Mouse (Mus musculus) gastrocnemius, postnatal 10 days (tissue): ENCODE measurements around the gene Klf12. TPM values are rescaled to one million over a fixed set of nuclear protein-coding genes. Genes with fewer than 3 reads are reported as not detected.

ENCODE experiments used
- DNase-seq: peaks from one replicate; pipeline ENCODE4 v3.0.0; 2021; ENCODE audit warnings: mixed read lengths
- total RNA-seq, 2 experiments: library from RNA; stranded (reverse); gene quantifications; 2 replicates each; pipeline ENCODE4 v1.2.3; 2021

Gene Klf12
- total RNA-seq, 2 experiments from 2014 or later, result 11.8 to 14.2 TPM

DNA sequence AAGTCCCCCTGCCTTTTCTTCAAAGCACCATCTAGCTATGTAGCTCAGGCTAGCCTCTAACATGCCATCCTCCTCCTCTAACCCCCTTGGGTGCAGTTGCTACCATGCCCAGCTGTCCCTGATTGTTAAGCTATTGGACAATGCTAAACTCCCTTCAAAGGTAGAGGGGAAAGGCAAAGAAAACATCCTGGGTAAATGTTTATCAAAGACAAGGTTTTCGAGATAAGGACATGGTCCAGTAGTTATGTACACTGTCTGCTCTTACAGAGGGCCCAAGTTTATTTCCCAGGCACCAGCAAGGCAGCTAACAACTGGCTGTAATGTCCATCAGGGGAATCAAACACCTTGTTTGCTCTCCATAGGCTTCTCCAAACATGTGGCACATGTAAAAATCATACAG, 53.1 kb downstream of the Klf12 start:
- DNase-seq, result no peak

- no peak for DNase-seq
Observed at GRCm38 (mm10) chr14:100228120-100228519, 56.4 kb downstream of the Klf12 start.

DNA sequence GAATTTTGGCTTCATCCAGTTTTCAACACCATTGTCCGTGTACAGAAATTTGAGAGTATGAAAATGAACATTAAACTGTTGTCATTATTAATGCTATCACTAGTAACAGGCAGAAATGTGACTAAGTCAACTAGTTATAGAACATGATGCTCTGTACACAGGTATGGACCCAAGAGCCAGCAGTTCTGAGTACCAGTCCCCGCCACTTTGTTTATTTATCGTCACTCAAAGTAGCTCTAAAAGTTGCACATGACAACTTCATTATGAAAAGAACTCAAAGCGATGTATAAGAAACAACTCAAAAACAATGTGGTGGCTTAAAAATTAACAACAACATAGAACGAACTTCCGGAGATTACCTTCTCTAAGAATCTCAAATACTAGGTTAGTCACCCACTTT, 56.8 kb downstream of the Klf12 start:
- no peak for DNase-seq

DNA sequence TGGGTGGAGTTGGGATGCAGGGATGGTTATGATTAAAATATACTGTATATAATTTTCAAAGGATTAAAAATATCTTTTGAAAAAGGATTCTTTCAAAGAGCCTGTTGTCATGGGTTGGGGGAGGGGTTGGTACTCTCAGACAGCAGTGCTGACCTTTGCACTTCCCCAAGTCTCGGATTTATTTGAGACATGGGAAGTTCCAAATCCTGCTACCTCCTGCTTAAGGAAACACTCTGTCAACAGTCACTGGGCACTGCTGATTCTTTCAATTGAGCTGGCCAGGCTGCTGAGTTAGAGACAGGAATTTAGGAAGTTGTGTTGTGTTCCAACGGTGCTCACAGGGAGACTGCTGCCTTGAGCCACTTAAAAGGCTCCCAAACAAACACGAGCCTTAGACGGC, 60.3 kb downstream of the Klf12 start:
- DNase-seq, result no peak

GRCm38 (mm10) chr14:100222260-100222659, 62.2 kb downstream of the Klf12 start:
- DNase-seq, result no peak

DNA sequence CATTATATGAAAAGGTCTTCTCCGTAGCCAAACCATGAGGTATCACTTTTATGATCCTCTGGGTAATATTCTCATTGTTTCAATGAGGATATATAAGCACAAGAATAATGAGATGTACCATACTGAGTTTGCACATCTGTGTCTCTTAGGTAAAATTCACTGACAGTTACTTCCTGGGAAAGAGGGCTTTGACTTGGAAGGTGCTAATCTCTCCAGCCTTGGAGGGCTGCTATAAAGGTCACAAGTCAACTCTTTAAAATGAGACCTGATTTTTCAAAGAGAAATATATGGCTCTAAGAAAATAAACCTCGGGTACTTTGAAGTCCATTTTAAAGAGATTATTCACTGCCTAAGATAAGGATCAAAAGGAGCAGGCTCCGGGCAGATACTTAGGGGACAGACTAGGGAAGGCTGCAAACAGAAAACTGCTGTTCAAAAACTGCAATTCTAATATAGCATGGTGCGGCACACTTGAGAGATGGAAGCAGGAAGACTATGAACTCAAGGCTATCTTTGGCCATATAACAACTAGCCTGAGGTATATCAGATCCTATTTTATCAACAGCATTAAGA, 69.2 kb downstream of the Klf12 start:
- DNase-seq, result no peak

GRCm38 (mm10) chr14:100213066-100213465, 71.4 kb downstream of the Klf12 start:
- DNase-seq, result peak; percentile 16

- DNase-seq, result no peak
Observed at GRCm38 (mm10) chr14:100211826-100212117, 72.7 kb downstream of the Klf12 start.

DNA sequence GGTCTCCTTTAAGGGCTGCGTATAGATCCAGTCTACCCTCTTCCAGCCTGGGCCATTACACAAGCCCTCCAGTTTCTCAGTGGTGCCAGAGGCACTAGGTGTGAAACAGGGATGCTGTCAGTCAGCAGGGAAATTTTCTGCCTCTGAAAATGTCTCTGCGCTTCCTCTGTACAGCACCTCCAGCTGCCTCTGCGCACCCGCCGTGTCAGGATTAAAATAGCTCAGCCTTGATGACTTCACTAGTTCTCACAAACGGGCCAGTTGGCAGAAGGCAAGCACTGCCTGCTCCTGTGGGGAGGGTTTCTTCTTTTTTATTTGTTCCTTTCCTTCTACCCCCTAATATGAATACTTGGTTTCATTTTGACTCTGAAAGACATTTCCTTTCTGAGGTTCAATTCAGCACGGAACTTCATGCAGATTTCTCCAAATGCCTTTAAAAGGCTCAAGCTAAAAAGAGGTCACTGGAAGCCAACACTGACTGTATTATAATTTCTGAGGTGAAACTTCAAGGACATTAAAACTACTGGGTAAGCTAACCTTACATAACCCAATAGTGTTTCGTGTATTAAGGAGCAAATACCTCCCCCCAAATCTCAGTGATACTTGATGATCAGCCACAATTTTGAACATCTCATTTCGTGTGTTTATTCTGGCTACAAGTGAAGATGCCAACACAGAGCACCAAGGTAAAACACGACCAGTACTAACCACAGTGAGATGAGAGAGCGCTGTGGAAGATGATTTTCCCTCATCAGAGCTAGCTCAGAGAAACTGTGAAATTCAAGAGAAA, 73.2 kb downstream of the Klf12 start:
- peak; percentile 40 for DNase-seq

DNA sequence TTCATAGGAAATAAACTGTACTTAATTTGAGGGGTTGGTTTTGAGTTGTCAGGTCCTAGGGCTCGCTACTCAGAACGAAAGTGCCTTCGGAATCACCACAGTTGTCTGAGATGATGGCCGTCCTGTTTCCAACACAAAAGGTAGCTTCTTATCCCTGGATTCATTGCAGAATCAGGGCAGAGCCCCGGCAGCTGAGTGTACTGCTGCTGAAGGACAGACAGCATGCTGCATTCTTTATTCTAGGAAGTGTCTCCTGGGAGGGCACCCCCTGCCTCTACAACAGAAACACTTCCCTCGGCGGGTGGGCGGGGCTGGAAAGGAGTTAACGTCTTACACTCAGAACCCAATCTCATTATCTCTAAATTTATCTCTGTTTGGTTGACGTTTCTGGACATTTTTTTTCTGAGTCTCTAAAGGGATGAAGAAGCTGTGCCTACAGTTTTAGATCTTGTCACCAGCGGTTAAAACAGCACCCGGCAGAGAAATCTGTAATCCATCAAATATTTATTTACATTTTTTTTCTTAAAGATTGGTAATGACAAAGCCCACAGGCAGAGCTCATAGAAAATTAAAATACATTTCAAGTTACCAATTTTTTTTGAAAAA, 74.6 kb downstream of the Klf12 start:
- no peak for DNase-seq

DNA sequence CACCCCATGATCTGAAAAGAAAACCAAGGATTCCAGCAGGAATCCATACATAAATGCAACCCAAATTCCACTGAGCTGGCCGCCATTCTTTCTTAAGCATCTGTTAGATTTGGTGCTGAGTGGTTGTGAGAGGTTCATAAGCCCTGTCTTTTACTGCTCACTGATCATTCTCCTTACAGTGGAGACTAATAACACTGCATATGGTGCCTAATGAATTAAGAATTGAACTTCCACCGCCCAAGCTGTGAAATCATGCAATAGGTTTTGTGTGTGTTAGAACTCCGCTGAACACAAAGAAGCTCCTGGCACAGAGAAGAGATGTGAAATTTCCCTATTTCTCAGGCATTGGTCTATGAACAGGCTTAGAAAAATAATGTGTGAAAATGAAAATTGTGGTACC, 77.4 kb downstream of the Klf12 start:
- DNase-seq, result no peak

GRCm38 (mm10) chr14:100206207-100206606, 78.3 kb downstream of the Klf12 start:
- no peak for DNase-seq

- no peak for DNase-seq
Observed at GRCm38 (mm10) chr14:100200058-100200688, 84.3 kb downstream of the Klf12 start.

- no peak for DNase-seq
Observed at GRCm38 (mm10) chr14:100198636-100199035, 85.8 kb downstream of the Klf12 start.

DNA sequence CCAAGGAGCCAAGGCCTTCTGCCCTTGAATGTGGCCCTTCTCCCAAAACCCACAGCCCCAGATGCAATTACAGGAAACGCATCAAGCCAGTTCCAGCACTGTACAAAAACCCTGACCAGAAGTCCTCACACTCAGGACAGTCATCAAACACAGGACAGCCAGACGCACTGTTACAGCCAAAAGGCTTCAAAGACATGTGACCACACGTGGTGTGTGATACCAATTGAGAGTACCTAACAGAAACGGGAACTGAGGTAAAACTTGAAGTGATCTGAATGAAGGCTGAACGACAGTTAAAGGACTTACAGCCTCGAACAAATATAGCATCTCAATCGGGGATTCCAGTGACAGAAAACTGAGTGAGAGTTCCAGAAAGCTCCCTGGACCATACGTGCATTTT, 87.3 kb downstream of the Klf12 start:
- no peak for DNase-seq

DNA sequence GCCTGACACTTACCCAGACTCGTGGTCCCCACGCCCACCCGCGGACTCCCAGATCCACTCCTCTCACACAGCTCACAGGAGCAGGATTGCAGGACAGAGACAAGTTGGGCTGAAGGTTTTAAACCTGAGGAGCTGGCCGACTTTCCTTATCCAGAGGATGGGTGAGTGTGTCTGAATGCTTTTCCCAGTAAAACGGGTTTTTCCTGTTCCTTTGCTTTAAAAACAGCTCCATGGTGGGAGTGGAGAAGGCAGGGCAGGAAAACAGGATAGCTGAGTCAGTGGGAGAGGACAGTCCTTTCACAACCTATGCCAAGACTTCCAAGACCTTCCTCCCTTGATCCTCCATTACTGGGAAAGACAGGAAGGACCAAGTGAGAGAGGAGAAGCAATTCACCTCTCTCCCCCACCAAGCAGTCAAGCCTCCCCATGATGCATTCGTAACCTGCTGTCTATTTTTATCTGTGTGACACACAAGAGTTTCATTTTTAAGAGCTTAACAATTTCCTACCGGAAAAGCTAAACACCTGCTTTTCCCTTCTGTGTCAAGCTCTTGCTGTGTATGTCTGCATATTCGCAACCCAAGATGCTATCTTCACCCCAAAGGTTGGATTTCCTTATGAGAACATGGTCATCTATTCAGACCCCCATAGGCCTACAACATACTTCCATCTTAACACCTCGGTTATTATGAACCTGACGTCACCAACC, 94.8 kb downstream of the Klf12 start:
- DNase-seq, result no peak

DNA sequence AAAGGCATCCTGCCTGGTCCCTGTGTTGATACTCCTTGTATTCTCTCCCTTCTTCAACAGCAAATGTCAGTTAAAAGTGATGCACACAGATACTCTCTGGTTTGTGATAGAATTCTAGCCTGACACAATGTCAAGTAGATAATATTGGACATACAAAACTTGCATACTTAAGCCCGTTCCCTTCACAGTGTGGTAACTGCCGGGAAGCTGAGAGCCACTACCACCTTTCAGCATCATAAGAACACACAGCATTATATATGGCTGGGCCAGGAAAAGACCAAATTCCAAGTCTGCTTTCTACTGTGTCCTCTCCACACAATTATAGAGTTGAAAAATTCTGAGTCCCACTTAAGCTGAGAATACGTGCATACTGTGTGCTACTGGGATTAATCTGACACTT, 97.1 kb downstream of the Klf12 start:
- DNase-seq, result no peak

DNA sequence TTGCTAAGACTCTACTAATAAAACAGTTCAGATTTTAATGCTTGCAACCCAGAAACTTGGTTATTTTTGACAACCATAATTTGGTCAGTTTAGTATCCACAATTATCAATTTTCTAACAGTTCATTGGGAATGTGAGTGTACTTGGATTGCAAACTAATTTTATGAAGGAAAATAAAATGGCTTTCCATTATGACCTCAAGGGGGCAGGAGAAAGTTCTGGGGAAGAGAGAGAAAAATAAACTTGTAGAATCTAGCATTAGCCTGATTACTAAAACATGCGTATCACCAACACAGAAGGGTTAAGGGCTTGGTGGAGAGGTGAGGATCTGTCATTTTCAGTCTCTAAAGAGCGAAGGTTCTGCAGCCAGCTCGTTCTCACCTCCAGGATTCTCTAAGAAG, 106.7 kb downstream of the Klf12 start:
- DNase-seq, result no peak

- DNase-seq, result no peak
Observed at GRCm38 (mm10) chr14:100165075-100165474, 119.4 kb downstream of the Klf12 start.

DNA sequence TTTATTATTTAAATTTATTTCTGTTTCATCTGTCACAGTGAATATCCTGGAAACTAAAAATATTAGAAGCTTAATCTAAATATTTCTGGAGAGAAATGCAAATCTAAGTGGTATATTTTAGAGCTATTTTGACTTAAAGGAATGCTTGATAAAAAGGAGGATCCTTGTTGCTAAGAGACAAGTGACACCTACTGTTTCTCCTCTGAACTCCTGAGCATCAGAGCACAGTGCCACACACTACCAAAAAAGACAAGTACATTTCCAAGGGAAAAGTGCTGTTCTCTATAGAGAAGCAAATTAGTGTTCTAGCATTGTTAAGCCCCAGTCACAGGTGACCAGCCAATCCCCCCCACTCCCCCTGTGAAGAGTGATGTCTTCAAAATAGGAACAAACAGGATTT, 127.8 kb downstream of the Klf12 start:
- DNase-seq, result no peak

DNA sequence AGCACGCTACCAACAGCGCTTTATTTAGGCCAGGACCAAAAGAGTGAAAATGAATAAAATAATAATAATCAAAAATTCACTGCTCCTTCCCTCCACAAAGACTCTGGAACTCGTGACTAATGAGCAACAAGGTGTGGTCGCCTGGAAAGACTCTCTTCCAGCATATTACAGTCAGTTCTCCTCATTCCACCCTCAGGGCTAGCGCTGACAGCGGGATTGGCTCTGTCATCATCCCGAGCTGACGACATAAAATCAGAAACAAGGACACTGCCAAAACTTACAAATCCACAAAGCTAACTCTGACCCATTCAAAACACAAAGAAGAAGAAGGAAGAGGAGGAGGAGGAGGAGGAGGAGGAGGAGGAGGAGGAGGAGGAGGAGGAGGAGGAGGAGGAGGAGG, 136.8 kb downstream of the Klf12 start:
- DNase-seq, result no peak

DNA sequence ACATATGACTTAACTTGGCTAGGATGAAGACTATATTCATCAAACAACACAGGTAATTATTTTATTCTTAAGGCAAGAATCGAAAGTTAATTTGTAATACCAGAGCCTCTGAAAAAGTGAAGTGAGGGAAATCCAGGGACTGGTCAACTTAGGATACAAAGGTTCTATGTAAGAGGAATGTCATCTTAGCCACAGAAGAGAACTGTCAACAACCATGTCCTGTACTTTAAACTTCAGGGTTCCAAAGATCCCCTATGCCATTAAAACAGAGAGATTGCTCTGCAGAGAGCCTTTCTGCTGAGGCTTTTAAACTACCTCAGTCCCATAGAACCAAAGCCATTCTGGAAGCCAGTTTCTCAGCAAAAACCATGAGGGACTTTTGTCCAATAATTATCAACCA, 144.1 kb downstream of the Klf12 start:
- no peak for DNase-seq

GRCm38 (mm10) chr14:100134304-100134703, 150.2 kb downstream of the Klf12 start:
- DNase-seq, result no peak
